Mouse (Mus musculus) E14TG2a.4 (cell line): ENCODE measurements at regions not wholly inside any gene's neighbourhood (a gene's known extent, or its start where the extent isn't known, plus 50 kb on each side); places are given as distances from the start of the nearest gene placed in this dataset.

Source experiments
- H3K27me3 ChIP-seq: 2 replicates; pipeline ENCODE4 v1.6.1; 2014; ENCODE audit warnings: low read length, control low read depth; ENCODE audit not compliant: insufficient read depth
- H3K36me3 ChIP-seq: 2 replicates; pipeline ENCODE4 v1.6.1; 2014; ENCODE audit warnings: low read length, control low read depth; ENCODE audit not compliant: insufficient read depth
- H3K4me1 ChIP-seq: replicated peaks from 2 replicates; pipeline ENCODE4 v1.6.1; 2014; ENCODE audit warnings: low read depth, low read length, control low read depth
- H3K4me3 ChIP-seq: replicated peaks from 2 replicates; pipeline ENCODE4 v1.5.1; 2014; ENCODE audit warnings: mild to moderate bottlenecking, low read length
- H3K9me3 ChIP-seq: 2 replicates; pipeline ENCODE4 v1.6.1; 2014; ENCODE audit warnings: low read length, control low read depth
- CTCF ChIP-seq: conservative IDR thresholded peaks from 2 replicates; pipeline ENCODE4 v1.5.1; 2014; ENCODE audit warnings: low read length
- NANOG ChIP-seq: IDR thresholded peaks from 2 replicates; pipeline ENCODE4 v1.6.1; 2014; ENCODE audit warnings: borderline replicate concordance, low read length, mixed read lengths
- POU5F1 ChIP-seq: IDR thresholded peaks from 2 replicates; pipeline ENCODE4 v1.6.1; 2014; ENCODE audit warnings: low read length, borderline replicate concordance

- peaks cover 8% of the 10 kb centered on the region for H3K27me3 ChIP-seq
- TF ChIP-seq CTCF (no peak), NANOG (no peak), POU5F1 (no peak)
- no peak overlapping the region for H3K4me3 ChIP-seq
- H3K9me3 ChIP-seq = no peaks in the 10 kb centered on the region
- no peaks in the 10 kb centered on the region for H3K4me1 ChIP-seq
- no peaks in the 10 kb centered on the region for H3K36me3 ChIP-seq
These were observed 55.6 kb downstream of the Evx1 start for GRCm38 (mm10) chr6:52368734-52369412.

GRCm38 (mm10) chr6:52370806-52371360 is 57.6 kb downstream of the Evx1 start:
- Histone ChIP-seq H3K36me3 (no peaks in the 10 kb centered on the region), H3K4me3 (no peak overlapping the region), H3K27me3 (peaks cover 8% of the 10 kb centered on the region), H3K4me1 (no peaks in the 10 kb centered on the region), H3K9me3 (no peaks in the 10 kb centered on the region)
- TF ChIP-seq NANOG = no peak
- no peak for TF ChIP-seq POU5F1
- no peak for TF ChIP-seq CTCF

GRCm38 (mm10) chr6:52379146-52379545 is 65.8 kb downstream of the Evx1 start:
- Histone ChIP-seq H3K4me3 (no peak overlapping the region), H3K9me3 (peaks cover 6% of the 10 kb centered on the region; the same call in 1 of the 2 replicates), H3K27me3 (no peaks in the 10 kb centered on the region), H3K36me3 (no peaks in the 10 kb centered on the region), H3K4me1 (no peaks in the 10 kb centered on the region)
- TF ChIP-seq POU5F1 = no peak
- TF ChIP-seq NANOG = no peak
- TF ChIP-seq CTCF = no peak

- H3K4me1 ChIP-seq = no peaks in the 10 kb centered on the region
- no peaks in the 10 kb centered on the region for H3K36me3 ChIP-seq
- TF ChIP-seq POU5F1 = no peak
- no peak for TF ChIP-seq NANOG
- no peak for TF ChIP-seq CTCF
- H3K27me3 ChIP-seq = no peaks in the 10 kb centered on the region
- H3K9me3 ChIP-seq = peaks cover 6% of the 10 kb centered on the region; the same call in 1 of the 2 replicates
- no peak overlapping the region for H3K4me3 ChIP-seq
These were observed 66.3 kb downstream of the Evx1 start for GRCm38 (mm10) chr6:52379588-52379987.

GRCm38 (mm10) chr6:52385044-52385443 is 71.7 kb downstream of the Evx1 start:
- no peak for TF ChIP-seq POU5F1
- TF ChIP-seq CTCF = no peak
- no peak for TF ChIP-seq NANOG
- Histone ChIP-seq H3K36me3 (no peaks in the 10 kb centered on the region), H3K4me3 (no peak overlapping the region), H3K9me3 (peaks cover 36% of the 10 kb centered on the region), H3K4me1 (no peaks in the 10 kb centered on the region), H3K27me3 (no peaks in the 10 kb centered on the region)

GRCm38 (mm10) chr6:52401404-52401803 is 88.1 kb downstream of the Evx1 start:
- TF ChIP-seq POU5F1 = no peak
- no peak for TF ChIP-seq NANOG
- TF ChIP-seq CTCF = no peak
- no peak overlapping the region for H3K4me3 ChIP-seq
- no peaks in the 10 kb centered on the region for H3K36me3 ChIP-seq
- H3K9me3 ChIP-seq = peaks cover 5% of the 10 kb centered on the region; the same call in 1 of the 2 replicates
- no peaks in the 10 kb centered on the region for H3K4me1 ChIP-seq
- H3K27me3 ChIP-seq = no peaks in the 10 kb centered on the region

- Histone ChIP-seq H3K9me3 (peaks cover 5% of the 10 kb centered on the region; the same call in 1 of the 2 replicates), H3K36me3 (no peaks in the 10 kb centered on the region), H3K27me3 (no peaks in the 10 kb centered on the region), H3K4me3 (no peak overlapping the region), H3K4me1 (no peaks in the 10 kb centered on the region)
- no peak for TF ChIP-seq POU5F1
These were observed 96.7 kb downstream of the Evx1 start for GRCm38 (mm10) chr6:52409991-52410390.

GRCm38 (mm10) chr6:52410711-52411110 is 97.4 kb downstream of the Evx1 start:
- peaks cover 5% of the 10 kb centered on the region for H3K4me1 ChIP-seq
- no peak for TF ChIP-seq CTCF
- TF ChIP-seq NANOG = no peak
- TF ChIP-seq POU5F1 = no peak
- H3K27me3 ChIP-seq = no peaks in the 10 kb centered on the region
- H3K9me3 ChIP-seq = peaks cover 5% of the 10 kb centered on the region; the same call in 1 of the 2 replicates
- H3K36me3 ChIP-seq = no peaks in the 10 kb centered on the region
- no peak overlapping the region for H3K4me3 ChIP-seq

GRCm38 (mm10) chr6:52411302-52411701 is 98.0 kb downstream of the Evx1 start:
- Histone ChIP-seq H3K27me3 (no peaks in the 10 kb centered on the region), H3K4me1 (peaks cover 5% of the 10 kb centered on the region), H3K9me3 (peaks cover 5% of the 10 kb centered on the region; the same call in 1 of the 2 replicates), H3K4me3 (no peak overlapping the region), H3K36me3 (no peaks in the 10 kb centered on the region)
- TF ChIP-seq CTCF (no peak), POU5F1 (no peak), NANOG (no peak)
